Mouse (Mus musculus) forebrain, embryonic 16.5 days (tissue): Measurements from ENCODE around the gene Clec12b. TPM values are rescaled to one million over a fixed set of nuclear protein-coding genes. Genes with fewer than 3 reads are reported as not detected.
A peak's percentile ranks its signal among the peaks of the same experiment; 100 is the strongest.

ENCODE experiments used
- ATAC-seq: fragments of 200-750 bp; cut with Nextera tagmentation; 2 replicates; pipeline ENCODE4 v1.8.0; 2017; ENCODE audit warnings: mild to moderate bottlenecking, moderate library complexity
- H3K27ac ChIP-seq: fragments of 300-500 bp; sonication (generic); 2 replicates; pipeline ENCODE4 v1.5.1; 2014; ENCODE audit warnings: low read length, control low read depth
- H3K27me3 ChIP-seq: fragments of 300-500 bp; sonication (generic); replicated peaks from 2 replicates; pipeline ENCODE4 v1.6.1; 2014; ENCODE audit warnings: low read length; ENCODE audit not compliant: control insufficient read depth, insufficient read depth
- H3K36me3 ChIP-seq: fragments of 300-500 bp; sonication (generic); 2 replicates; pipeline ENCODE4 v1.6.1; 2014; ENCODE audit not compliant: control insufficient read depth, insufficient read depth
- H3K4me1 ChIP-seq: fragments of 300-500 bp; sonication (generic); replicated peaks from 2 replicates; pipeline ENCODE4 v1.6.1; 2014; ENCODE audit warnings: low read length; ENCODE audit not compliant: control insufficient read depth, insufficient read depth
- H3K4me2 ChIP-seq: fragments of 300-500 bp; sonication (generic); 2 replicates; pipeline ENCODE4 v1.6.1; 2014; ENCODE audit warnings: mild to moderate bottlenecking, low read length, control low read depth
- H3K4me3 ChIP-seq: fragments of 300-500 bp; sonication (generic); replicated peaks from 2 replicates; pipeline ENCODE4 v1.5.1; 2014; ENCODE audit warnings: mild to moderate bottlenecking, low read length, control low read depth
- H3K9ac ChIP-seq: fragments of 300-500 bp; sonication (generic); replicated peaks from 2 replicates; pipeline ENCODE4 v1.6.1; 2014; ENCODE audit warnings: low read depth, low read length, control low read depth
- H3K9me3 ChIP-seq: fragments of 300-500 bp; sonication (generic); 2 replicates; pipeline ENCODE4 v1.6.1; 2016; ENCODE audit warnings: low read length; ENCODE audit not compliant: control insufficient read depth
- WGBS: fragments of 180-500 bp; shearing (Covaris S2); extraction: QIAGEN DNeasy Blood & Tissue Kit; methylation state at CpG from one replicate; pipeline ENCODE4 v1.1.7; 2014; 5-methylcytosine and 5-hydroxymethylcytosine counted together
- polyA plus RNA-seq: library from polyadenylated mRNA; unstranded; fragments of >200 nt; fragmentation: Nextera tagmentation; extraction: Ambion mirVana; gene quantifications from 2 replicates; pipeline ENCODE4 v1.2.1, GENCODE M21; 2015

The Clec12b gene
- polyA plus RNA-seq = not detected in 2 replicates

- no peaks in the 10 kb centered on the region for H3K4me1 ChIP-seq
- no peak within 1 kb of the TSS for H3K4me3 ChIP-seq
- no peaks in the 10 kb centered on the region for H3K9me3 ChIP-seq
- no peak for ATAC-seq
- H3K9ac ChIP-seq = no peak within 1 kb of the TSS
- 77% methylated on average over 2 of the region's 2 CpGs for WGBS
- H3K36me3 ChIP-seq = no peaks in the 10 kb centered on the region
- no peak within 1 kb of the TSS for H3K27ac ChIP-seq
- H3K4me2 ChIP-seq = no peak within 1 kb of the TSS
- H3K27me3 ChIP-seq = no peaks in the 10 kb centered on the region
Measured at GRCm38 (mm10) chr6:129385774-129386173, at the start of gene Clec12b. Gene Clec12b, minus strand, starts transcription at chr6:129385874.

- 46% methylated on average over 5 of the region's 5 CpGs for WGBS
Measured at GRCm38 (mm10) chr6:129434239-129434638, 48.6 kb upstream of the Clec12b start.

DNA sequence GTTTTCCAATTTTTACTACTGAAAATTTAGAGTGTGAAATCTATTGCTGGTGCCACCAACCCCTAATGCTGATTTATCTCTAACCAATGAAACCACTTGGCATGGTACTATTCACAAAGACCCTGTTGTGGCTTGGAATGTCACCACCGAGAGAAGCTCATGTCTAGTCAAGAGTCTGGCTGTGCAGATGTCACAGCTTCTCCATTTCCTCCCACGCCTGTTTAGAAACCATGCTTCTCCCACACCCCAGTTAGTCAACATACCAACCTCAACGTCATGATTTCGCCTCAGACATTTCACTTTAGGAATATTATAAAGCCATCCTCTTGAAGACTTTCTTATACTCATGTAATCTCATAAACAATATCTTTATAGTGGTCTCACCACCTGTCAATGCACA is 41.6 kb upstream of the Clec12b start:
- H3K9me3 ChIP-seq = no peaks in the 10 kb centered on the region
- 85% methylated on average over 4 of the region's 4 CpGs for WGBS
- no peak for ATAC-seq

More at GRCm38 (mm10) chr6:129434239-129434638, 48.6 kb upstream of the Clec12b start:
- H3K9ac ChIP-seq = no peak overlapping the region
- no peaks in the 10 kb centered on the region for H3K9me3 ChIP-seq
- no peaks in the 10 kb centered on the region for H3K4me1 ChIP-seq
- H3K27me3 ChIP-seq = no peaks in the 10 kb centered on the region
- no peak for ATAC-seq
- no peak overlapping the region for H3K27ac ChIP-seq
- H3K36me3 ChIP-seq = no peaks in the 10 kb centered on the region
- no peak overlapping the region for H3K4me2 ChIP-seq
- H3K4me3 ChIP-seq = no peak overlapping the region

GRCm38 (mm10) chr6:129425812-129426211 is 40.1 kb upstream of the Clec12b start:
- no peaks in the 10 kb centered on the region for H3K36me3 ChIP-seq
- 33% methylated on average over 5 of the region's 5 CpGs for WGBS
- H3K4me1 ChIP-seq = no peaks in the 10 kb centered on the region
- H3K9me3 ChIP-seq = no peaks in the 10 kb centered on the region
- H3K27me3 ChIP-seq = no peaks in the 10 kb centered on the region
- no peak for ATAC-seq
- no peak overlapping the region for H3K4me3 ChIP-seq
- H3K9ac ChIP-seq = no peak overlapping the region
- H3K4me2 ChIP-seq = no peak overlapping the region
- H3K27ac ChIP-seq = no peak overlapping the region

More for the DNA sequence above, 41.6 kb upstream of the Clec12b start:
- Histone ChIP-seq H3K4me2 (no peak overlapping the region), H3K4me1 (no peaks in the 10 kb centered on the region), H3K4me3 (no peak overlapping the region), H3K27ac (no peak overlapping the region), H3K27me3 (no peaks in the 10 kb centered on the region), H3K36me3 (no peaks in the 10 kb centered on the region), H3K9ac (no peak overlapping the region)

GRCm38 (mm10) chr6:129425217-129425616 is 39.5 kb upstream of the Clec12b start:
- Histone ChIP-seq H3K27ac (no peak overlapping the region), H3K9ac (no peak overlapping the region), H3K4me1 (no peaks in the 10 kb centered on the region), H3K4me3 (no peak overlapping the region), H3K27me3 (no peaks in the 10 kb centered on the region), H3K9me3 (no peaks in the 10 kb centered on the region), H3K4me2 (no peak overlapping the region), H3K36me3 (no peaks in the 10 kb centered on the region)
- 82% methylated on average over 5 of the region's 5 CpGs for WGBS
- ATAC-seq = no peak

DNA sequence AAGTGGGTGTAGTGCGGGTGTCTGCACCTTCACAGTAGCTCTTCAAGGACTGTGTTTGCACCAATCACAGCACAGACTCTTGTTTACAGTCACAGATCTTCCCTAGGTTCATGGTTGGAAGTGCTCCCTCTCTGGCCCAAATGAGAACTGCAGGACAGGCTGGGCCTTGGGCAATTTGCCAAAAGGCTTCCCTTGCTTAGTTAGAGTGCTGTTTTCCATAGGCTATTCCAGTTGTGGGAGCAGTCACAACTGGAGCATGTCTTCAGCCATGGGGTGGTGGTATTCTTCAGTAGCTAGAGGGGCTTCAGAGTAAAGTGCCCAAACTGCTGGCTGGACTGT is 38.0 kb upstream of the Clec12b start:
- Histone ChIP-seq H3K4me3 (no peak overlapping the region), H3K4me2 (no peak overlapping the region), H3K27me3 (no peaks in the 10 kb centered on the region), H3K9ac (no peak overlapping the region), H3K9me3 (no peaks in the 10 kb centered on the region), H3K27ac (no peak overlapping the region), H3K36me3 (no peaks in the 10 kb centered on the region), H3K4me1 (no peaks in the 10 kb centered on the region)
- ATAC-seq = peak; percentile 89
- whole genome bisulfite sequencing = 15% methylated on average over 1 of the region's 1 CpGs

DNA sequence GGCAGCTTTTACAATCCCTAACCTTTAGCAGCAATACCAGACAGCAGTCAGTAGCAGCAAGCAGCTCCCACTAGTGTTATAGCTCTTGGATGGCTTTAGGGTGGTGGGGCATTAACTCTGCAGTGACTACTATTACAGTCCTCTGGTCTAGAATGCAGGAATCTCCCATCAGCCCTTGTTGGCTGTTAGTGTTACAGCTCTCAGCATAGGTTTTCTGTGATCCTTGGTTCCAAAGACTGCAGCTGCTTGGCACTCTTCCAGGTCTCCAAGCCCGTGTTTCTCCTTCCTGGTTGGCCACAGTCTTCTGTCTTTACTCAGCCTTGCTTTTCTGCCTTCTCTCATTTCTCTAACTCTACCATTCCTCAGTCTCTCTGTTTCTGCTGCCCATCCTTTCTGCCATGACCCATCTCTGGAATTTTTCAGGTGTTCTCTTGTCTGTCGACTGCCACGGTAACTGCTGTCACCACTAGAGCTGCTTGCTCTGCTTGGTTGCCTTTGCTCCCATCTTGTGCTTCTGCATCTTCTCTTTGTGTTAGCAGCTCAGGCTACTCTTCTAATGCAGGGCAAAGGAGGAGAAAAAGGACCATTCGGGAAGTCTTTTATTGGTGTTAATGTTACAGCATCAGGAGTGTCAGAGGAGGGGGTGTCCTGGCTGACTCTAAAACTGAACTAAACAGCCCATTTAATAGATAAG is 37.5 kb upstream of the Clec12b start:
- peak; percentile 70 for ATAC-seq
- 63% methylated on average over 4 of the region's 4 CpGs for WGBS
- Histone ChIP-seq H3K9ac (no peak overlapping the region), H3K36me3 (no peaks in the 10 kb centered on the region), H3K9me3 (no peaks in the 10 kb centered on the region), H3K27me3 (no peaks in the 10 kb centered on the region), H3K27ac (no peak overlapping the region), H3K4me3 (no peak overlapping the region), H3K4me2 (no peak overlapping the region), H3K4me1 (no peaks in the 10 kb centered on the region)

DNA sequence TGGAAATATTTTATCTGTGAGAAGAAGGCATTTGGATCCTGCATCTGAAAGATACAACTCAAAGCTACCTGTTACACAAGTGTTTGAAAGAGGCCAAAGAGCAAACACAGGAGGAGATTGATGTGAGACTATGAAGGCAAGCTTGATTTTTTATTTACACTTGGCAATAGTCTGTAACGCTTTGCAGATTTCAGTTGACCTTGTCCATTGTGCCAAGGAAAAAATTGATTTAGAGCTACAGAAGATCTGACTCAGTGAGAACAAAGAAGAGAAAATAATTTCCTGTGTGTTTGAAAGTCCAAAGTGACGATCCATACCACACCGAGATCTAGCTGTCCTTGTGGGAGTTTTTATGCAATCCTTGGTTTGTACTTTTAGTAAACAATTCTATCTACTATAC is 36.6 kb upstream of the Clec12b start:
- Histone ChIP-seq H3K9me3 (no peaks in the 10 kb centered on the region), H3K27ac (no peak overlapping the region), H3K4me2 (no peak overlapping the region), H3K27me3 (no peaks in the 10 kb centered on the region), H3K4me1 (no peaks in the 10 kb centered on the region), H3K9ac (no peak overlapping the region), H3K36me3 (no peaks in the 10 kb centered on the region), H3K4me3 (no peak overlapping the region)
- ATAC-seq = no peak
- 92% methylated on average over 3 of the region's 3 CpGs for WGBS

DNA sequence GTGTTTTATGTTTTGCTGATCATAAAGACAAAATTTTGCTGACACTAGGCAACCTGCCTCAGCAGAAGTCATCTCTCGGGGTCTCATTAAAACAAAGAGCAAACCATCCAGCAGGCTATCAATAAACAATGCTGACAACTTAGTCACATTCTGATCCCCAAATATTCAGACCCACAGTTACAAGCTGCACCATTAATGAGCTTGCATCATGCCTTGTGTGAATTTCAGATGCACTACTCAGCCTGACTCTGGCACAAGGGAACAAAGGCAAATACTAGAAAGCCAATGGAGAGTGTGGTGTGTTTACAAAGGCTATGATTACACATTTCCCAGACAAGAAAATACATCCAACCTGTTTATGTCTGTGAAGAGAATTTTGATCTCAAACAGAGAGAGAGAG is 28.5 kb upstream of the Clec12b start:
- no peak overlapping the region for H3K4me3 ChIP-seq
- H3K27me3 ChIP-seq = no peaks in the 10 kb centered on the region
- no peak overlapping the region for H3K9ac ChIP-seq
- no peak overlapping the region for H3K4me2 ChIP-seq
- no peak overlapping the region for H3K27ac ChIP-seq
- 88% methylated on average over 1 of the region's 1 CpGs for WGBS
- H3K9me3 ChIP-seq = no peaks in the 10 kb centered on the region
- ATAC-seq = no peak
- no peaks in the 10 kb centered on the region for H3K4me1 ChIP-seq
- H3K36me3 ChIP-seq = no peaks in the 10 kb centered on the region

- no peaks in the 10 kb centered on the region for H3K4me1 ChIP-seq
- H3K9me3 ChIP-seq = no peaks in the 10 kb centered on the region
- no peak within 1 kb of the TSS for H3K4me3 ChIP-seq
- H3K36me3 ChIP-seq = no peaks in the 10 kb centered on the region
- WGBS = 82% methylated on average over 2 of the region's 2 CpGs
- no peak for ATAC-seq
- no peak within 1 kb of the TSS for H3K4me2 ChIP-seq
- H3K27me3 ChIP-seq = no peaks in the 10 kb centered on the region
- H3K27ac ChIP-seq = no peak within 1 kb of the TSS
- H3K9ac ChIP-seq = no peak within 1 kb of the TSS
Measured at GRCm38 (mm10) chr6:129408562-129408961, 22.9 kb upstream of the Clec12b start, which contains the start of gene Clec9a. Gene Clec9a, plus strand, starts transcription at chr6:129408862.
